Mouse (Mus musculus) heart, postnatal 0 days (tissue): ENCODE results near the gene Ly9. TPM values are rescaled to one million over a fixed set of nuclear protein-coding genes. Genes with fewer than 3 reads are reported as not detected.
A peak's percentile ranks its signal among the peaks of the same experiment; 100 is the strongest.

Experiments
- ATAC-seq: fragments of 200-750 bp; cut with Nextera tagmentation; 2 replicates; pipeline ENCODE4 v1.8.0; 2017; ENCODE audit warnings: low read depth, moderate number of reproducible peaks, moderate library complexity; ENCODE audit not compliant: insufficient read depth
- DNase-seq: peaks from one replicate; pipeline ENCODE4 v3.0.0-alpha.2; 2016; ENCODE audit warnings: low spot score
- H3K27ac ChIP-seq: fragments of 300-500 bp; sonication (generic); 2 replicates; pipeline ENCODE4 v1.5.1; 2014; ENCODE audit warnings: low read depth, mild to moderate bottlenecking
- H3K27me3 ChIP-seq: fragments of 300-500 bp; sonication (generic); 2 replicates; pipeline ENCODE4 v1.6.1; 2014; ENCODE audit warnings: low read length, mixed read lengths; ENCODE audit not compliant: control insufficient read depth, insufficient read depth
- H3K36me3 ChIP-seq: fragments of 300-500 bp; sonication (generic); replicated peaks from 2 replicates; pipeline ENCODE4 v1.6.1; 2014; ENCODE audit warnings: low read length, mixed read lengths; ENCODE audit not compliant: control insufficient read depth, insufficient read depth
- H3K4me1 ChIP-seq: fragments of 300-500 bp; sonication (generic); 2 replicates; pipeline ENCODE4 v1.6.1; 2014; ENCODE audit warnings: antibody characterized with exemption; ENCODE audit not compliant: control insufficient read depth, insufficient read depth
- H3K4me2 ChIP-seq: fragments of 300-500 bp; sonication (generic); 2 replicates; pipeline ENCODE4 v1.6.1; 2014; ENCODE audit warnings: low read depth, mild to moderate bottlenecking, low read length, moderate library complexity
- H3K4me3 ChIP-seq: fragments of 300-500 bp; sonication (generic); 2 replicates; pipeline ENCODE4 v1.5.1; 2014; ENCODE audit warnings: low read depth, low read length
- H3K9ac ChIP-seq: fragments of 300-500 bp; sonication (generic); replicated peaks from 2 replicates; pipeline ENCODE4 v1.6.1; 2014; ENCODE audit warnings: low read depth, low read length, mixed read lengths
- H3K9me3 ChIP-seq: fragments of 300-500 bp; sonication (generic); replicated peaks from 2 replicates; pipeline ENCODE4 v1.6.1; 2016; ENCODE audit warnings: low read length; ENCODE audit not compliant: control insufficient read depth
- CTCF ChIP-seq: IDR thresholded peaks from 2 replicates; pipeline ENCODE4 v1.5.1; 2016; ENCODE audit warnings: antibody characterized with exemption, control low read depth, low read depth
- EP300 ChIP-seq: IDR thresholded peaks from 2 replicates; pipeline ENCODE4 v1.6.1; 2016; ENCODE audit warnings: antibody characterized with exemption, low read depth
- WGBS: fragments of 180-500 bp; shearing (Covaris S2); extraction: QIAGEN DNeasy Blood & Tissue Kit; methylation state at CpG from one replicate; pipeline ENCODE4 v1.1.7; 2014; 5-methylcytosine and 5-hydroxymethylcytosine counted together
- polyA plus RNA-seq: library from polyadenylated mRNA; unstranded; fragments of >200 nt; fragmentation: Nextera tagmentation; extraction: Ambion mirVana; gene quantifications from 2 replicates; pipeline ENCODE4 v1.2.1, GENCODE M21; 2015
- total RNA-seq: library from RNA; depleted of rRNA; stranded (reverse); fragments of >200 nt; gene quantifications from 2 replicates; pipeline ENCODE4 v1.2.3, GENCODE M21; 2014; ENCODE audit warnings: low replicate concordance

The Ly9 gene
- total and polyA plus RNA-seq, 2 experiments from 2014 or later: 0.18 to 0.31 TPM

DNA sequence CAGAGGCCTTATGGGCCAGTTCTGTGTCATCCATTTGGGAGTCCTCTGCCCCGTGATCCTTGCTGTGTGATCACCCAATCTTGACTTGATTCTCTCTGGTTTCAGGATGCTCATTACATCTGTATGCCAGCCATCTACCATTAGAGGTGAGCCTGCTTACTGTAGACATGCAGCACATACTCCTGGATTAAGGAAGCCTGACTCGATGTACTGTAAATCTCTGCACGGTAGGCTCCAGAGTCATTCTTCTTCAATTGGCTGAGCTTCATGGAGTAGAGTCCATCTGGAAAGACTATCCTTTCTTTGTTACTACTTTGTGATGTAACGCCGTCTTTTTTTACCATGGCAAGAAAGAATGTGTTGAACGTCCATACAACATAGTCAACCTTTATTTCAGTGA, 33.6 kb upstream of the Ly9 start:
- no peak overlapping the region for H3K4me3 ChIP-seq
- DNase-seq (no peak), ATAC-seq (no peak)
- no peak for TF ChIP-seq CTCF
- TF ChIP-seq EP300: no peak
- no peaks in the 10 kb centered on the region for H3K27me3 ChIP-seq
- H3K4me1 ChIP-seq: no peaks in the 10 kb centered on the region
- WGBS: 90% methylated on average over 6 of the region's 6 CpGs
- H3K4me2 ChIP-seq: no peak overlapping the region
- H3K27ac ChIP-seq: no peak overlapping the region
- H3K9ac ChIP-seq: no peak overlapping the region
- H3K9me3 ChIP-seq: no peaks in the 10 kb centered on the region
- no peaks in the 10 kb centered on the region for H3K36me3 ChIP-seq

- TF ChIP-seq CTCF (no peak), EP300 (no peak)
- Histone ChIP-seq H3K9ac (no peak overlapping the region), H3K27ac (no peak overlapping the region), H3K27me3 (no peaks in the 10 kb centered on the region), H3K4me2 (no peak overlapping the region), H3K4me1 (no peaks in the 10 kb centered on the region), H3K36me3 (no peaks in the 10 kb centered on the region), H3K4me3 (no peak overlapping the region), H3K9me3 (no peaks in the 10 kb centered on the region)
- ATAC-seq (no peak), DNase-seq (no peak)
- WGBS: 53% methylated on average over 2 of the region's 2 CpGs
Measured at GRCm38 (mm10) chr1:171638686-171639085, 31.5 kb upstream of the Ly9 start.

DNA sequence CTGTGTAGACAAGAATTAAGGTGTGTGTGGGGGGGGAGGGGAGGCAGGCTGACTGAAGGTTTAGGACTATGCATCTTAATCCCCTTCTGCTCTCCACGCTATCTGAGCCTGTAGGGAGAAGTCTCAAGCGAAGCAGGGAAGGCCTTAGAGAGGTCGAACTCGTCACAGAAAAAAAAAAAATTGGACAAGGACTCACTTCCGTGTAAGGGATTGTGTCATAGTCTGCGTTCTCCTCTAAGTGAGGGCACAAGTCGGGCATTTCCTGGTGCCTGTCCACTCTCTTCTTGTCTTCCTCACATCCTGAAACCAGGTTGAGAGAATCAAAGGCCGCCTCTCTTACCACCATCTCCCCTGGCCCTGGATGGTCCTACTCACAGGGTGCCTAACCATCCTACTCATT, 29.9 kb upstream of the Ly9 start:
- Histone ChIP-seq H3K4me2 (no peak overlapping the region), H3K27me3 (no peaks in the 10 kb centered on the region), H3K9ac (no peak overlapping the region), H3K4me1 (no peaks in the 10 kb centered on the region), H3K4me3 (no peak overlapping the region), H3K36me3 (no peaks in the 10 kb centered on the region), H3K9me3 (no peaks in the 10 kb centered on the region), H3K27ac (no peak overlapping the region)
- no peak for ATAC-seq
- 67% methylated on average over 8 of the region's 8 CpGs for WGBS
- no peak for TF ChIP-seq CTCF
- no peak for TF ChIP-seq EP300
- DNase-seq: no peak

- ATAC-seq (no peak), DNase-seq (no peak)
- H3K36me3 ChIP-seq: no peaks in the 10 kb centered on the region
- no peak overlapping the region for H3K4me3 ChIP-seq
- no peak overlapping the region for H3K9ac ChIP-seq
- no peaks in the 10 kb centered on the region for H3K27me3 ChIP-seq
- no peaks in the 10 kb centered on the region for H3K4me1 ChIP-seq
- no peaks in the 10 kb centered on the region for H3K9me3 ChIP-seq
- 38% methylated on average over 6 of the region's 6 CpGs for WGBS
- no peak overlapping the region for H3K27ac ChIP-seq
- TF ChIP-seq CTCF (no peak), EP300 (no peak)
- H3K4me2 ChIP-seq: no peak overlapping the region
Measured at GRCm38 (mm10) chr1:171635696-171636095, 28.5 kb upstream of the Ly9 start.

DNA sequence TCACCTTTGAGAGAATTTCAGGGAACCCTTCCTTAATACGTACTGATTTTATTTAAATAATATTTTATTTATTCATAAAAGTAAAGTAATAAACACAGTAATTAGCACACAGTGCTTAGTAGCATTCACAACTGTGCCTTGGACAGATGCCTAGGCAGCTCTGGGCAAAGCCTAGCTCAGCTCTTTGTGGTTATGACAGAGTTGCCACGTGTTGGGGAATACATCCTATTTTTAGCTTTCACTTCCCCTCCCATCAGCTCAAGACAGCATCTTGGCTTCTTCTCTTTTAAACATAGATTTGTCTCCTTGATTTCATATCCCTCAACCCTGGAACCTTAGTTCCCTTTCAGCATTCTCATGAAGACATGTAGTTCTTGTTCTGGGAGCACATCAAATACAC, 24.2 kb upstream of the Ly9 start:
- TF ChIP-seq EP300: no peak
- TF ChIP-seq CTCF: no peak
- 41% methylated on average over 2 of the region's 2 CpGs for WGBS
- ATAC-seq (peak; percentile 75), DNase-seq (peak; percentile 18)
- Histone ChIP-seq H3K4me3 (no peak overlapping the region), H3K27me3 (no peaks in the 10 kb centered on the region), H3K4me1 (no peaks in the 10 kb centered on the region), H3K9me3 (no peaks in the 10 kb centered on the region), H3K27ac (no peak overlapping the region), H3K36me3 (no peaks in the 10 kb centered on the region), H3K9ac (no peak overlapping the region), H3K4me2 (no peak overlapping the region; the same call in 1 of the 2 replicates)

DNA sequence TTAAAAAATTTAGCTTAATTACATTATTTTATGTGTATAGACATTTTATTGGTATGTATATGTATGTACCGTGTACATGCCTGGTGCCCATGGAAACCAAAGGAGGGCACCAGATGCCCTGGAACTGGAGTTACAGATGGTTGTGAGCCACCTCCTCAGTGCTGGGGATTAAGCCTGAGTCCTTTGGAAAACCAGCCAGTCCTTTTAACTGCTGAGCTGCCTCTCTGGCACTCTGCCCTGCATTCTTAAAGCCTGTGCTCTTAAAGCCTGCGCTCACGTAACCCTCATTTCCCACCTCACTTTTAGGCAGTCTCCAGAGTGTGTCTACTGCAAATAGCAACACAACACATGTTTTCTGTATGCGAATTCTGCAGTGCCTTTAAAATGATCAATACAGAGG, 23.7 kb upstream of the Ly9 start:
- no peak for TF ChIP-seq EP300
- WGBS: 39% methylated on average over 4 of the region's 4 CpGs
- DNase-seq (peak; percentile 14), ATAC-seq (no peak)
- Histone ChIP-seq H3K36me3 (no peaks in the 10 kb centered on the region), H3K9ac (no peak overlapping the region), H3K4me3 (no peak overlapping the region), H3K27ac (no peak overlapping the region), H3K4me1 (no peaks in the 10 kb centered on the region), H3K27me3 (no peaks in the 10 kb centered on the region), H3K4me2 (no peak overlapping the region; the same call in 1 of the 2 replicates), H3K9me3 (no peaks in the 10 kb centered on the region)
